Mouse (Mus musculus) stomach, embryonic 16.5 days (tissue): ENCODE measurements around the gene Fmn2. TPM values are rescaled to one million over a fixed set of nuclear protein-coding genes. Genes with fewer than 3 reads are reported as not detected.

Experiments
- ATAC-seq: fragments of 200-750 bp; cut with Nextera tagmentation; 2 replicates; pipeline ENCODE4 v1.8.0; 2017; ENCODE audit warnings: moderate number of reproducible peaks, moderate TSS enrichment; ENCODE audit not compliant: insufficient read depth, low FRiP score
- H3K27ac ChIP-seq: fragments of 300-500 bp; sonication (generic); 2 replicates; pipeline ENCODE4 v1.5.1; 2014; ENCODE audit warnings: low read length
- H3K27me3 ChIP-seq: fragments of 300-500 bp; sonication (generic); 2 replicates; pipeline ENCODE4 v1.6.1; 2014; ENCODE audit warnings: low read length, control low read depth, mixed read lengths; ENCODE audit not compliant: control insufficient read depth, insufficient read depth
- H3K36me3 ChIP-seq: fragments of 300-500 bp; sonication (generic); 2 replicates; pipeline ENCODE4 v1.6.1; 2014; ENCODE audit warnings: low read length; ENCODE audit not compliant: control insufficient read depth, insufficient read depth
- H3K4me1 ChIP-seq: fragments of 300-500 bp; sonication (generic); 2 replicates; pipeline ENCODE4 v1.6.1; 2014; ENCODE audit warnings: low read length, control low read depth, mixed read lengths; ENCODE audit not compliant: control insufficient read depth, insufficient read depth
- H3K4me2 ChIP-seq: fragments of 300-500 bp; sonication (generic); 2 replicates; pipeline ENCODE4 v1.6.1; 2014; ENCODE audit warnings: low read depth, low read length, mixed read lengths
- H3K4me3 ChIP-seq: fragments of 300-500 bp; sonication (generic); replicated peaks from 2 replicates; pipeline ENCODE4 v1.5.1; 2014; ENCODE audit warnings: mild to moderate bottlenecking, low read length
- H3K9ac ChIP-seq: fragments of 300-500 bp; sonication (generic); 2 replicates; pipeline ENCODE4 v1.6.1; 2014; ENCODE audit warnings: low read length
- H3K9me3 ChIP-seq: fragments of 300-500 bp; sonication (generic); replicated peaks from 2 replicates; pipeline ENCODE4 v1.6.1; 2016; ENCODE audit warnings: low read length, control low read depth; ENCODE audit not compliant: control insufficient read depth
- WGBS: fragments of 180-500 bp; shearing (Covaris S2); extraction: QIAGEN DNeasy Blood & Tissue Kit; methylation state at CpG from one replicate; pipeline ENCODE4 v1.1.7; 2014; 5-methylcytosine and 5-hydroxymethylcytosine counted together
- polyA plus RNA-seq: library from polyadenylated mRNA; unstranded; fragments of >200 nt; fragmentation: Nextera tagmentation; extraction: Ambion mirVana; gene quantifications from 2 replicates; pipeline ENCODE4 v1.2.1, GENCODE M21; 2015

The Fmn2 gene
- polyA plus RNA-seq, 1 experiment from 2014 or later: 0.89 TPM

DNA sequence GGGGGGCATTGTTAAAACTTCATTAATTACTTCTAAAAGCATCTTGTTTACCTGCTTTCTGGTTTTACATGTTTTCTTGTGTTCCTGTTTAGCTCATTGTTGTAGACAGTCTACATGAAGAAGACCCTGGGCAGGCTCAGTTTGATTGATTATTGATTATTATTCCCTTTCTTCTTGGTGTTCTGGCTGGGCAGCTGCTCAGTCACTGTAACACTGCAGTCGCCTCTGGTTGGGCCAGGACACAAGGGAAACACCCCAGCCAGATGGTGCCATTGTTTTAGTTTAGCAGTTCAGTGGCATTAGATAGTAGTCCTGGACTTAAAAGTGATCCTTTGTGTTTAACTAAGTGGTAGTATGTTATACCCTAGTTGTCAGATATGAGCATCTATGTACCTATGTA, 167.5 kb downstream of the Fmn2 start:
- Histone ChIP-seq H3K36me3 (no peaks in the 10 kb centered on the region), H3K9me3 (no peaks in the 10 kb centered on the region), H3K27me3 (no peaks in the 10 kb centered on the region), H3K4me3 (no peak overlapping the region), H3K9ac (no peak overlapping the region), H3K4me2 (no peak overlapping the region), H3K27ac (no peak overlapping the region), H3K4me1 (0 out of 2 replicates have a peak, but pooled peaks cover 2% of the 10 kb centered on the region)
- no peak for ATAC-seq
- 82% methylated on average over 1 of the region's 1 CpGs for WGBS

DNA sequence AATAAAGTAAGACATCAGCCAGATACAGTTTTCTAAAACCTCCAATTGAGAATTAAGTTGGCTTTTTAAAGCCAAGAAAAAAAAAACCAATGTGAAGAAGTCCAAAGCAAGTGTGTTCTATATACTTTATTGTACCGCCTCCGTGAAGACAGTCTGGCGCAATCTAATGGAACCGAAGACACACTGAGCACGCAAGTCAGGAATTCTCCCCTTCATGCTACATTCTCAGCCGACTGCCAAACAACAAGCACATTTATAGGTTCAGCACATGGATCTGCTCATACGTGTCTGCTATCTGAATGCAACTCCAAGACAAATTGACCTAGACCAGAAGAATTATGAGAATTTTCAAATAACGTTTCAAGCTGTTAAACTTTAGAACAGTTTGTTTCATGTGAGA, 169.2 kb downstream of the Fmn2 start:
- H3K9me3 ChIP-seq: no peaks in the 10 kb centered on the region
- H3K4me3 ChIP-seq: no peak overlapping the region
- H3K4me1 ChIP-seq: no peaks in the 10 kb centered on the region
- 65% methylated on average over 8 of the region's 8 CpGs for WGBS
- no peak for ATAC-seq
- no peak overlapping the region for H3K9ac ChIP-seq
- H3K4me2 ChIP-seq: no peak overlapping the region
- H3K27ac ChIP-seq: no peak overlapping the region
- no peaks in the 10 kb centered on the region for H3K27me3 ChIP-seq
- H3K36me3 ChIP-seq: no peaks in the 10 kb centered on the region

DNA sequence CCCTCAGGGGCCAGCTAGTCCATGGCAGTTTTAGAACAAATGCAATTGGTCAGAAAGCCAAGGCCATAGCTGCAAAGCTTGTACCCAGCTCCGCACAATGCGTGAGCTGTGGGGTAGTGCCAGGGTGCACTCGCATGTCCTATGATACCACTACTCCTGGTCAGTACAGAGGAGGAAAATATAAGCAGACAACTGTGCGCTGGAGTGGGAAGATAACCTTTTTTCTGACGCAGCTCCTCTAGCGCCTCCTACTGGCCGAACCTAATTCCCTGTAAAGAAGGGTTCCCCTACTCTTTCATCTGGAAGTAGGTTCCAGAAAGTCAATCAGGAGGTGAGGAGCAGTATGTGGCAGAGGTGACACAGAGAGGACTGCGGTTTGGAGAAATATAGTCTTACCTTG, 173.0 kb downstream of the Fmn2 start:
- no peak overlapping the region for H3K9ac ChIP-seq
- no peaks in the 10 kb centered on the region for H3K36me3 ChIP-seq
- H3K9me3 ChIP-seq: no peaks in the 10 kb centered on the region
- 62% methylated on average over 8 of the region's 8 CpGs for WGBS
- no peak overlapping the region for H3K4me3 ChIP-seq
- no peak overlapping the region for H3K27ac ChIP-seq
- no peak for ATAC-seq
- H3K27me3 ChIP-seq: no peaks in the 10 kb centered on the region
- no peak overlapping the region for H3K4me2 ChIP-seq
- no peaks in the 10 kb centered on the region for H3K4me1 ChIP-seq

DNA sequence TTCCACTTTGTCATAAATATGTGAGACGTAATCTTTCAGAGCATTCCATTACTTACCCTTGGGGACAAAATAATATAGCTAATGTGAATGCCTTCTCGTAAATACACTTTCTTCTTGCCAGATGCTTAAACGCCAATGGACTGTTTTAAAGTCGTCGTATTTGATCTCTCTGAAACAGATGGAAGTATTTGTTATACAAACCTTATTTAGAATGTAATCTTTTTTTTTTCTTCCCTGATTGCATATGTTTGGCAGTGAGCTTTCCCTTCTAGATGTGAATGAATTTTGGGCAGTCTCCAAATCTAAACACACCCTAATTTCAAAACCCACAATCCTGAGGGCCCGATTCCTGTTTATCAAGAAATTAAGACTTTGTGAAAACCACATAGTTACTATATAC, 173.7 kb downstream of the Fmn2 start:
- Histone ChIP-seq H3K27ac (no peak overlapping the region), H3K4me3 (no peak overlapping the region), H3K4me2 (no peak overlapping the region), H3K4me1 (no peaks in the 10 kb centered on the region), H3K9me3 (no peaks in the 10 kb centered on the region), H3K9ac (no peak overlapping the region), H3K36me3 (no peaks in the 10 kb centered on the region), H3K27me3 (no peaks in the 10 kb centered on the region)
- WGBS: 50% methylated on average over 6 of the region's 6 CpGs
- ATAC-seq: no peak

DNA sequence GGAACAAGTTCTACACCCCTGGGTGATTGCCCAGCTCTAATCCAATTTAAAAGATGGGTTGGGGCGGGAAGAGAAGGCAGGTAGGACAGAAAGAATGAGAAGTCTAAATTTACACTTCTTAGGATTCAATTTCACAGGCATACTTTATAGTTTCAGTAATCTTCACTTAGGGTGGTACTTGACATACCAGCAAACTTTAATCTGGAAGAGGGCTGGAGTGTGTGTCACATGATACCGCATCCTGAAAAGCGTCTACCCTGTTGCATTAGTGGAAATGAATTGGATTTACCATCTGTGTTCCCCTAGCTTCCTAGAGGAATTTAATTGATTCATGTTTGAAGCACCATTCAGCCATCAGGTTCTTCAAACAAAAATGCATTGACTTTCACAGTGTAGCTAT, 174.6 kb downstream of the Fmn2 start:
- Histone ChIP-seq H3K4me1 (no peaks in the 10 kb centered on the region), H3K9ac (no peak overlapping the region), H3K36me3 (no peaks in the 10 kb centered on the region), H3K4me3 (no peak overlapping the region), H3K27ac (no peak overlapping the region), H3K27me3 (no peaks in the 10 kb centered on the region), H3K4me2 (no peak overlapping the region), H3K9me3 (no peaks in the 10 kb centered on the region)
- no peak for ATAC-seq
- WGBS: 83% methylated on average over 3 of the region's 3 CpGs

- no peaks in the 10 kb centered on the region for H3K9me3 ChIP-seq
- no peak overlapping the region for H3K4me3 ChIP-seq
- H3K4me2 ChIP-seq: no peak overlapping the region
- no peaks in the 10 kb centered on the region for H3K4me1 ChIP-seq
- ATAC-seq: no peak
- H3K27ac ChIP-seq: no peak overlapping the region
- H3K36me3 ChIP-seq: no peaks in the 10 kb centered on the region
- H3K27me3 ChIP-seq: no peaks in the 10 kb centered on the region
- WGBS: 33% methylated on average over 4 of the region's 4 CpGs
- no peak overlapping the region for H3K9ac ChIP-seq
Observed at GRCm38 (mm10) chr1:174677211-174677610, 175.6 kb downstream of the Fmn2 start.

DNA sequence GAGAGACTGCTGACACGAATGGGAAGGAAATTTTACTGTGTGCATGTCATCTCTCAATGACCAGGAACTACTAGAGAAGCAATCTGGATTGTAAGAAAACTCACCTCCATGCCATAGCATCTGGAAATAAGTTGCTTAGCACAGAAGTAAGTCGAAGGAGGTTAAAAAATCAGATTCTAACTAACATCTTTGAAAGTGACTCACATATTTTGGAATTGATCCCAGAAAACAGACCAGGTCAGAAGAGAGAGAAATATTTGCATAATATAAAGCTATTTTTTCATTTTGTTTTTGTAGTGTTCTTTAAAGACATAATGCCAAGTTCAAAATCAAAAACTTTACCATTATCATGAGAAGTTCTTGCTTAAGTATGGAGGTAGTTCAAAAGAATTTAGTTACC, 187.7 kb downstream of the Fmn2 start:
- no peak overlapping the region for H3K4me3 ChIP-seq
- H3K36me3 ChIP-seq: no peaks in the 10 kb centered on the region
- H3K9ac ChIP-seq: no peak overlapping the region
- no peaks in the 10 kb centered on the region for H3K4me1 ChIP-seq
- no peak overlapping the region for H3K27ac ChIP-seq
- 72% methylated on average over 2 of the region's 2 CpGs for WGBS
- ATAC-seq: no peak
- no peaks in the 10 kb centered on the region for H3K9me3 ChIP-seq
- no peak overlapping the region for H3K4me2 ChIP-seq
- no peaks in the 10 kb centered on the region for H3K27me3 ChIP-seq

GRCm38 (mm10) chr1:174700871-174701270, 199.2 kb downstream of the Fmn2 start:
- Histone ChIP-seq H3K27ac (no peak overlapping the region), H3K4me1 (peaks cover 7% of the 10 kb centered on the region; the same call in 1 of the 2 replicates), H3K4me3 (no peak overlapping the region), H3K36me3 (no peaks in the 10 kb centered on the region), H3K9me3 (no peaks in the 10 kb centered on the region), H3K27me3 (no peaks in the 10 kb centered on the region), H3K9ac (no peak overlapping the region), H3K4me2 (no peak overlapping the region)
- no peak for ATAC-seq
- 80% methylated on average over 5 of the region's 5 CpGs for WGBS

- Histone ChIP-seq H3K9me3 (no peaks in the 10 kb centered on the region), H3K27me3 (no peaks in the 10 kb centered on the region), H3K9ac (no peak overlapping the region), H3K4me3 (no peak overlapping the region), H3K4me2 (no peak overlapping the region), H3K4me1 (peaks cover 7% of the 10 kb centered on the region; the same call in 1 of the 2 replicates), H3K27ac (no peak overlapping the region), H3K36me3 (no peaks in the 10 kb centered on the region)
- 65% methylated on average over 5 of the region's 5 CpGs for WGBS
- no peak for ATAC-seq
Observed at GRCm38 (mm10) chr1:174701835-174702234, 200.2 kb downstream of the Fmn2 start.

DNA sequence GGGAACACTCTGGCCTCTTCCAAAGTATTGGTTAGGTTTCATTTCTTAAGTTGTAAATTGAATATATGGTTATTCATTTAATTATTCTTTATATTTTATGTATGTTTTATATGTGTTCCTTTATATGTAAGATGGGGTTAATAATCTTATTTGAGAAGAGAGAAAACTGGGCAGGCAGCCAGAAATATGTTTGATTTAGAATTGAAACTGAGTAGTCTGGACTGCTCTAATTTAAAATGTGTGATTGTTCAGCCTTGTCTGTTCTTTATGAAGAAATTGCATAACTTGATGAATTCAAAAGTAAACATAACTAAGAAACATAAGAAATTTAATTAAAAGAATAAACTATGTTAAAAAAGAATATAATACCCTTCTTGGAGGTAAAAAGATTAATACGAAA, 202.3 kb downstream of the Fmn2 start:
- Histone ChIP-seq H3K27ac (no peak overlapping the region), H3K9ac (no peak overlapping the region), H3K36me3 (no peaks in the 10 kb centered on the region), H3K4me2 (no peak overlapping the region), H3K9me3 (no peaks in the 10 kb centered on the region), H3K4me1 (peaks cover 7% of the 10 kb centered on the region; the same call in 1 of the 2 replicates), H3K27me3 (no peaks in the 10 kb centered on the region), H3K4me3 (no peak overlapping the region)
- WGBS: 55% methylated on average over 1 of the region's 1 CpGs
- ATAC-seq: 0 out of 2 replicates have a peak, but pooled peaks have one; percentile 40
